Mouse (Mus musculus): ENCODE measurements at regions not wholly inside any gene's neighbourhood (a gene's known extent, or its start where the extent isn't known, plus 50 kb on each side); places are given as distances from the start of the nearest gene placed in this dataset.

- DNase-seq (ENCODE audit: low spot score in 2 of 2): no peak
- intact Hi-C loops (cut with DNase I): no loop called here
Measured at GRCm38 (mm10) chr16:93013256-93013655, 187.3 kb upstream of the Runx1 start.

GRCm38 (mm10) chr16:93011474-93011873 lies 185.5 kb upstream of the Runx1 start:
- intact Hi-C loops (cut with DNase I): no loop called here
- DNase-seq (ENCODE audit: low spot score in 2 of 2): no peak

- intact Hi-C loops (cut with DNase I): no loop called here
- no peak for DNase-seq (ENCODE audit: low spot score in 2 of 2)
Measured at GRCm38 (mm10) chr16:93006321-93006984, 180.5 kb upstream of the Runx1 start.

- intact Hi-C loops (cut with DNase I): no loop called here
- DNase-seq (ENCODE audit: low spot score in 2 of 2): no peak
Measured at GRCm38 (mm10) chr16:93005470-93005869, 179.5 kb upstream of the Runx1 start.

- intact Hi-C loops (cut with DNase I): no loop called here
Measured at GRCm38 (mm10) chr16:93003830-93004229, 177.9 kb upstream of the Runx1 start.

GRCm38 (mm10) chr16:92998689-92999088 lies 172.7 kb upstream of the Runx1 start:
- intact Hi-C loops (cut with DNase I): no loop called here

More at GRCm38 (mm10) chr16:93003830-93004229, 177.9 kb upstream of the Runx1 start:
- DNase-seq (ENCODE audit: low spot score in 2 of 2): no peak

GRCm38 (mm10) chr16:92997636-92998035 lies 171.7 kb upstream of the Runx1 start:
- DNase-seq (ENCODE audit: low spot score in 2 of 2): peak; percentile 9 to 12
- intact Hi-C loops (cut with DNase I): no loop called here

More at GRCm38 (mm10) chr16:92998689-92999088, 172.7 kb upstream of the Runx1 start:
- DNase-seq (ENCODE audit: low spot score in 2 of 2): no peak

- intact Hi-C loops (cut with DNase I): no loop called here
- DNase-seq (ENCODE audit: low spot score in 2 of 2): no peak
Measured at GRCm38 (mm10) chr16:92995993-92996350, 170.0 kb upstream of the Runx1 start.

- no peak for DNase-seq (ENCODE audit: low spot score in 2 of 2)
- intact Hi-C loops (cut with DNase I): no loop called here
Measured at GRCm38 (mm10) chr16:92995132-92995992, 169.4 kb upstream of the Runx1 start.

- DNase-seq (ENCODE audit: low spot score in 2 of 2): no peak
- intact Hi-C loops (cut with DNase I): no loop called here
Measured at GRCm38 (mm10) chr16:92992876-92993275, 166.9 kb upstream of the Runx1 start.

GRCm38 (mm10) chr16:92991405-92991804 lies 165.5 kb upstream of the Runx1 start:
- DNase-seq (ENCODE audit: low spot score in 2 of 2): no peak
- intact Hi-C loops (cut with DNase I): no loop called here

GRCm38 (mm10) chr16:92988416-92988815 lies 162.5 kb upstream of the Runx1 start:
- intact Hi-C loops (cut with DNase I): no loop called here
- DNase-seq (ENCODE audit: low spot score in 2 of 2): no peak

GRCm38 (mm10) chr16:92988000-92988399 lies 162.1 kb upstream of the Runx1 start:
- no peak for DNase-seq (ENCODE audit: low spot score in 2 of 2)
- intact Hi-C loops (cut with DNase I): no loop called here

GRCm38 (mm10) chr16:92985768-92986167 lies 159.8 kb upstream of the Runx1 start:
- intact Hi-C loops (cut with DNase I): no loop called here
- DNase-seq (ENCODE audit: low spot score in 2 of 2): no peak

GRCm38 (mm10) chr16:92982934-92983333 lies 157.0 kb upstream of the Runx1 start:
- intact Hi-C loops (cut with DNase I): no loop called here
- no peak for DNase-seq (ENCODE audit: low spot score in 2 of 2)

- DNase-seq (ENCODE audit: low spot score in 2 of 2): no peak
- intact Hi-C loops (cut with DNase I): no loop called here
Measured at GRCm38 (mm10) chr16:92979620-92980330, 153.8 kb upstream of the Runx1 start.

- intact Hi-C loops (cut with DNase I): no loop called here
- DNase-seq (ENCODE audit: low spot score in 2 of 2): no peak
Measured at GRCm38 (mm10) chr16:92976097-92976496, 150.1 kb upstream of the Runx1 start.

GRCm38 (mm10) chr16:92975090-92975489 lies 149.1 kb upstream of the Runx1 start:
- intact Hi-C loops (cut with DNase I): no loop called here
- DNase-seq (ENCODE audit: low spot score in 2 of 2): no peak

GRCm38 (mm10) chr16:92972681-92973080 lies 146.7 kb upstream of the Runx1 start:
- no peak for DNase-seq (ENCODE audit: low spot score in 2 of 2)
- intact Hi-C loops (cut with DNase I): no loop called here

- no peak for DNase-seq (ENCODE audit: low spot score in 2 of 2)
- intact Hi-C loops (cut with DNase I): no loop called here
Measured at GRCm38 (mm10) chr16:92971956-92972355, 146.0 kb upstream of the Runx1 start.
